Mouse (Mus musculus) hindbrain, embryonic 16.5 days (tissue): Measurements from ENCODE around the gene Ptgdr. TPM values are rescaled to one million over a fixed set of nuclear protein-coding genes. Genes with fewer than 3 reads are reported as not detected.
A peak's percentile ranks its signal among the peaks of the same experiment; 100 is the strongest.
"Not testable (repeated sequence)": the region's sequence is repeated elsewhere in the genome, so short reads cannot be mapped to it uniquely, and the experiment has no call there.

Experiments
- ATAC-seq: fragments of 200-750 bp; cut with Nextera tagmentation; 2 replicates; pipeline ENCODE4 v1.8.0; 2017; ENCODE audit warnings: moderate TSS enrichment, moderate library complexity
- H3K27ac ChIP-seq: fragments of 300-500 bp; sonication (generic); 2 replicates; pipeline ENCODE4 v1.5.1; 2014; ENCODE audit warnings: low read depth, mild to moderate bottlenecking, control low read depth, low read length, moderate library complexity
- H3K27me3 ChIP-seq: fragments of 300-500 bp; sonication (generic); replicated peaks from 2 replicates; pipeline ENCODE4 v1.6.1; 2014; ENCODE audit warnings: low read length; ENCODE audit not compliant: control insufficient read depth, insufficient read depth
- H3K36me3 ChIP-seq: fragments of 300-500 bp; sonication (generic); 2 replicates; pipeline ENCODE4 v1.6.1; 2014; ENCODE audit warnings: mild to moderate bottlenecking, low read length, moderate library complexity, mixed read lengths; ENCODE audit not compliant: control insufficient read depth, insufficient read depth
- H3K4me1 ChIP-seq: fragments of 300-500 bp; sonication (generic); 2 replicates; pipeline ENCODE4 v1.6.1; 2014; ENCODE audit warnings: low read depth, low read length; ENCODE audit not compliant: control insufficient read depth, insufficient read depth
- H3K4me2 ChIP-seq: fragments of 300-500 bp; sonication (generic); 2 replicates; pipeline ENCODE4 v1.6.1; 2014; ENCODE audit warnings: mild to moderate bottlenecking, low read length, control low read depth, moderate library complexity
- H3K4me3 ChIP-seq: fragments of 300-500 bp; sonication (generic); 2 replicates; pipeline ENCODE4 v1.5.1; 2014; ENCODE audit warnings: mild to moderate bottlenecking, low read length, control low read depth, moderate library complexity
- H3K9ac ChIP-seq: fragments of 300-500 bp; sonication (generic); 2 replicates; pipeline ENCODE4 v1.6.1; 2014; ENCODE audit warnings: low read depth, mild to moderate bottlenecking, control low read depth, low read length, moderate library complexity
- H3K9me3 ChIP-seq: fragments of 300-500 bp; sonication (generic); 2 replicates; pipeline ENCODE4 v1.6.1; 2014; ENCODE audit warnings: mild to moderate bottlenecking, low read length, moderate library complexity; ENCODE audit not compliant: control insufficient read depth
- WGBS: fragments of 180-500 bp; shearing (Covaris S2); extraction: QIAGEN DNeasy Blood & Tissue Kit; methylation state at CpG from one replicate; pipeline ENCODE4 v1.1.7; 2014; 5-methylcytosine and 5-hydroxymethylcytosine counted together
- polyA plus RNA-seq: library from polyadenylated mRNA; unstranded; fragments of >200 nt; fragmentation: Nextera tagmentation; extraction: Ambion mirVana; gene quantifications from 2 replicates; pipeline ENCODE4 v1.2.1, GENCODE M21; 2015

Gene Ptgdr
- 0.73 and 0.76 TPM in 2 replicates for polyA plus RNA-seq

DNA sequence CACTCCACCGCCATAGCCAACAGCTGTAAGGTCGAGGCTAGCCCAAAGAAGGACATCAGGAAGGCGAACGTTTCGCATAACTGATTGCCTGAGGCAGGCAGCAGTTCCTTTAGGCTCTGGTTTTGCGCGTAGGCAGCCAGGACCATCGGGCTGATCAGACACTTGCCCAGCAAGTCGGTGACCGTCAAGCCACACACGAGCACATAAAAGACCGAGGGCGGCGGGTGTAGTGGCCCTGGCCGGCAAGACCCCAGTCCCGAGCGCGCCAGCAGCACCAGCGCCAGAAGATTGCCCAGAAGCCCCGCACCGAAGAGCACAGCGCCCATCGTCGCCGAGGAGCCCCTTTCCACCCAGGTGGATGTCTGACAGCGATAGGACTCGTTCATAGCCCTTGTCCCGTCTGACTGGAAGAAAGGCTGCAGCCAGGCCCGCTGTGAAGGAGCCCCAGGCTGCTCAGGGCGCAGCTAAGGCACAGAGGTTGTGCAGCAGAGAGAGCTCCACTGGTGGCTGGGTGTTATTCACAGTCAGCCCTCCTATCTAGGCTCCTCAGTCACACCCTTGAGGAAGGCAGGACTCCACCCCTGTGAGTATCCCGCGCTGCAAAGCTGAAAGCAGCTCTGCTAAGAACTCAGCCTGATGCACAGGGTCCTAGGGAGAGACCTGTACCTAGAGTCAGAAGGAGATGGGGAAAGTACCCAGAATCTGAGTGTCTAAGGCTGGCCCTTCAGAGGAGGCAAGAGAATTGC is at the start of gene Ptgdr:
TSS of gene Ptgdr (minus strand) at position 508 of the 746 bp plus-strand sequence.
- ATAC-seq, result peak; percentile 67
- WGBS, result 2% methylated on average over 32 of the region's 32 CpGs
- Histone ChIP-seq H3K27ac (no peak within 1 kb of the TSS), H3K36me3 (no peaks in the 10 kb centered on the region), H3K4me2 (peak within 1 kb of the TSS; percentile 60), H3K4me3 (peak within 1 kb of the TSS; percentile 41), H3K4me1 (peaks cover 4% of the 10 kb centered on the region; the same call in 1 of the 2 replicates), H3K27me3 (peaks cover 5% of the 10 kb centered on the region), H3K9ac (peak within 1 kb of the TSS; percentile 50), H3K9me3 (no peaks in the 10 kb centered on the region)

DNA sequence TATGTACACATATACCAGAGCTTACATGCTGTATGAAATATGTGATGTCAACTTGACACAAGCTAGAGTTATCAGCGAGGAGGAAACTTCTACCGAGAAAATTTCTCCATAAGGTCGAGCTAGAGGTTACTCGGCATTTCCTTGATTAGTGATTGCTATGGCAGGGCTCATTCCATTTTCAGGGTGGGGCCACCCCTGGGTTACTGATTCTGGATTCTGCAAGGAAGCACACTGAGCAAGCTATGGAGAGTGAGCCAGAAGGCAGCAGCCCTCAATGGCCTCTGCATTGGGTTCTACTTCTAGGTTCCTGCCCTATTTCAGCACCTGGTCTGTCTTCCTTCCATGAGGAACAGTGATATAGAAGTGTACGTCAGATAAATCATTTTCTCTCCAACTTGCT is 48.6 kb upstream of the Ptgdr start:
- no peaks in the 10 kb centered on the region for H3K4me1 ChIP-seq
- no peak overlapping the region for H3K9ac ChIP-seq
- 90% methylated on average over 5 of the region's 5 CpGs for WGBS
- H3K27ac ChIP-seq, result no peak overlapping the region
- H3K36me3 ChIP-seq, result no peaks in the 10 kb centered on the region
- no peak overlapping the region for H3K4me2 ChIP-seq
- ATAC-seq, result no peak
- H3K4me3 ChIP-seq, result no peak overlapping the region
- no peaks in the 10 kb centered on the region for H3K9me3 ChIP-seq
- no peaks in the 10 kb centered on the region for H3K27me3 ChIP-seq

DNA sequence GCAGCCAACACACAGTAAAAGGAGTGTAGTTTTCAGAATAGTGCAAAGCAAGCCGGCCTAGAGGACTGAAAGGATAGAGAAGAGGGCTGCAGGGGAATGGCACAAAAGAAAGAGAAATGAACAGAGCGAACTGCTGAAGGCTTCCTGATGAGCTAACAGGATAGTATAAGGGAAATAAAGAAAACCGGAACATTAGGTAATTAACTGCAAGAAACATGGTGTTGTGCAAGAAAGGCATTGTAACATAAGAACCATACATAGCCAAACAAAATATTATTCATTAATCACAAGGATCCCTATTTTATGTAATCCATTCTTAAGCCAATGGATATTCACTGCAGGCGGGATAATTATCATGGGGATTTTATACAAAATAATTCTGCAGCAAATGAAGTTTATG is 45.0 kb upstream of the Ptgdr start:
- Histone ChIP-seq H3K4me2 (no peak overlapping the region), H3K27me3 (no peaks in the 10 kb centered on the region), H3K4me1 (no peaks in the 10 kb centered on the region), H3K36me3 (no peaks in the 10 kb centered on the region), H3K4me3 (no peak overlapping the region), H3K27ac (no peak overlapping the region), H3K9ac (no peak overlapping the region), H3K9me3 (no peaks in the 10 kb centered on the region)
- no peak for ATAC-seq
- WGBS, result 74% methylated on average over 4 of the region's 4 CpGs

DNA sequence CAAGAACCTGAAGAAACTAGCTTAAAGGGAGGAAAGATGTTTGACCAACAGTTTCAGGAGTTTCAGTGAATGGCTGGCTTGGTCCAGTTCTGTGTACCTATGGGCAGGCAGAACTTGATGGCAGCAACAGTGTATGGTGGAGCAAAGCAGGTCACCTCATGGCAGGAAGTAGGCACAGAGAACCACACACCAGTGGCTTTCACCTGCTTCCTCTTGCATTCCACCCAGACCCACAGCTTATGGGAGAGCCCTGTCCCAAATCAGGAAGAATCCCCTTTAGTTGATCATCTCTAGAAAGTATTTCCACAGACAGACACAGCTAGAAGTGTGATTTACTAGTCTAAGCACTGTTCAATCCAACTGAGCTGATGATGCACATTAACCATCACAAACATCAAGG is 42.6 kb upstream of the Ptgdr start:
- H3K36me3 ChIP-seq, H3K27ac ChIP-seq, H3K4me3 ChIP-seq, ATAC-seq, H3K27me3 ChIP-seq, H3K4me2 ChIP-seq, H3K9ac ChIP-seq, H3K4me1 ChIP-seq, H3K9me3 ChIP-seq: not testable (repeated sequence)

DNA sequence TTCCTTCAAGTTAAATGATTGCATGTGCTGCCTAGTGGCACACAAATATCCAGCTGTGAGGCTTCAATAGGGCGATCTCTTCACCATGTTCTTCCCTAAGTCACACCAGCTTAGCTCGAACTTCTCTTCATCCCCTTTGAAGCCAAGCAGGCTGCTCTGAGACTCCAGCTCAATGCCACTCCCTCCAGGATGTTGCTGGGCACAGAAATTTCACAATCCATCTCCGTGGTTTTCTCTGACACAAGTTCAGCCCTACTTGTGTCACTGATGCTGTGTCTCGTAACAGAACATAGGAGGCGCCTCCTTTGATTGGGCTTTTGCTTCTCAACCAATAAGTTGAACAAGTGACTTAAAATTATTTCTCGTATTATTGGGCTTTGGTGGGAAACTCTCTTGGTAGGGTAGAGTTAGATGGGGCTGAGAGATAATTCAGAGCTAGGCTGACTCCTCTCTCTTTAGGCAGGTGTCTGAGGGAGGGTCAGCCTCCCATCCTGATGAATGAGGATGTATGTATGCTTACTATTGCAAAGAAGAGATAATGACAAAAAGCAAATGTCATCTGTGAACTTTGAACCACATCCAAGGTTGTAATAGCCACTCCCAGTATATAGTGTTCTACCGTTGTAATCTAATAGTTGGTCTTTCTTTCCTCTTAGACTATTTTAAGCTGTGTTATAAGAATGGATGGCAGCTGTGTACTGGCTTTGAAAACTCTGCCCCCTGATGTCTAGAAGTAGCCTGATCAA is 32.4 kb upstream of the Ptgdr start:
- Histone ChIP-seq H3K36me3 (no peaks in the 10 kb centered on the region), H3K9me3 (no peaks in the 10 kb centered on the region), H3K4me2 (no peak overlapping the region), H3K9ac (no peak overlapping the region), H3K4me3 (no peak overlapping the region), H3K4me1 (no peaks in the 10 kb centered on the region), H3K27me3 (no peaks in the 10 kb centered on the region), H3K27ac (no peak overlapping the region)
- no peak for ATAC-seq
- WGBS, result 62% methylated on average over 7 of the region's 7 CpGs

DNA sequence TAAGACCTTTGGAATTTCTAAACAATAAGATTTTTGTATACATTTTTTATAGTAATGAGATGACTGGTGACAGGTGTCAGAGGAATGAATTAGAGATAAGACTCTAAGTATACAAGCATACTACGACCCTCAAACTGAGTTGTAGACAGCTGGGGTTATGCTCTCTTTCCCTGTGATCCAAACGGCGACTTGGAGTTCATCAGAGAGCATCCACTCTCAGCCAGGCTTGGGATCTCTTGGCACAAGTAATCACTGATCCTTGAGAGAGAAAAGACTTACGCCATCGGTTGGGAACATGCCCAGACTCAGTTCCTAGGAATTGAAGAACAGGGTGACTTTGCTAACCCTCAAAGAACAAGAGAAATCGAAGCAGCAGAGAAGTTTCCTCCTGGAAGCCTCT is 10.5 kb upstream of the Ptgdr start:
- Histone ChIP-seq H3K4me3 (no peak overlapping the region), H3K27ac (no peak overlapping the region), H3K9me3 (no peaks in the 10 kb centered on the region), H3K27me3 (no peaks in the 10 kb centered on the region), H3K4me2 (no peak overlapping the region), H3K9ac (no peak overlapping the region), H3K36me3 (no peaks in the 10 kb centered on the region), H3K4me1 (no peaks in the 10 kb centered on the region)
- 80% methylated on average over 6 of the region's 6 CpGs for WGBS
- no peak for ATAC-seq

DNA sequence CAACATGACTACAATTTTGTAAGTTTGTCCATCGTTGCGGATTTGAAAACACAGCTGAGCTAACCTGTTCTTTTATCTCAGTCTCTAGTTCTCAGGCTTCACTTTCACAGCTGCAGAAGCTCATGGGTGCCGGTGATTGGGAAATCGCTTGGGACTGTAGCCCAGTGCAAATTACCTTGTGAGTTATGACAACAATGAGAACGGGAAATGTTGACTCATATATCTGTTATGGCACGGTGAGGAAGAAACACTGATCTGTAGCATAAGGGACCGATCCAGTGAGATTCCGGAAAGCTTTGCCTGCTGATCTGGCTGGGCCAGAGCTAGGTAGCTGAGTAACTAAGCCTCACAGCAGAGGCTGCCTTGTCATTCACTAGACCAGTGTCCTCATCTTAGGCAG is 6.5 kb upstream of the Ptgdr start:
- no peak overlapping the region for H3K4me2 ChIP-seq
- no peaks in the 10 kb centered on the region for H3K9me3 ChIP-seq
- H3K4me1 ChIP-seq, result peaks cover 4% of the 10 kb centered on the region; the same call in 1 of the 2 replicates
- ATAC-seq, result no peak
- 90% methylated on average over 8 of the region's 8 CpGs for WGBS
- no peak overlapping the region for H3K9ac ChIP-seq
- no peak overlapping the region for H3K4me3 ChIP-seq
- no peaks in the 10 kb centered on the region for H3K36me3 ChIP-seq
- no peaks in the 10 kb centered on the region for H3K27me3 ChIP-seq
- no peak overlapping the region for H3K27ac ChIP-seq

DNA sequence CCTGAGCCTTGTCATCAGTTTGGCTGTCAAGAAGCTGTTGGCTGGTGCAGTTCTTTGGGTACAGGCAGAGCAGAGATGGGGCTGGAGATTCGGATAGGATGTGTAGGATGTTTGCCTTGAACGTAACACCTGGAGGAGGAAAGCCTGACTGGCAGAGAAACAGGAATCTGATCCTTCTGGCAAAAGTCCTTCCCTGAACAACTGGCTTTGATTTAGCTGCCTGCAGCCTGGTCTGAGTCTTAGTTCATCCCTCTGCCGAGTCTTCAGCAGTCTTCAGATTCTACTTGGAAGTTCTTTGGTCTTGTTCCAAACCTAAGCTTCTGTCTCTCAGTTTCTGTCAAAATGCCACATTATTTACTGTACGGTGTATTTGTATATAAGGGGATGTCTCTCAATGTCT is 3.9 kb upstream of the Ptgdr start:
- no peak overlapping the region for H3K4me3 ChIP-seq
- peaks cover 4% of the 10 kb centered on the region; the same call in 1 of the 2 replicates for H3K4me1 ChIP-seq
- 56% methylated on average over 4 of the region's 4 CpGs for WGBS
- ATAC-seq, result no peak
- no peaks in the 10 kb centered on the region for H3K9me3 ChIP-seq
- H3K27me3 ChIP-seq, result peaks cover 4% of the 10 kb centered on the region
- H3K36me3 ChIP-seq, result no peaks in the 10 kb centered on the region
- H3K9ac ChIP-seq, result no peak overlapping the region
- no peak overlapping the region for H3K4me2 ChIP-seq
- H3K27ac ChIP-seq, result no peak overlapping the region

DNA sequence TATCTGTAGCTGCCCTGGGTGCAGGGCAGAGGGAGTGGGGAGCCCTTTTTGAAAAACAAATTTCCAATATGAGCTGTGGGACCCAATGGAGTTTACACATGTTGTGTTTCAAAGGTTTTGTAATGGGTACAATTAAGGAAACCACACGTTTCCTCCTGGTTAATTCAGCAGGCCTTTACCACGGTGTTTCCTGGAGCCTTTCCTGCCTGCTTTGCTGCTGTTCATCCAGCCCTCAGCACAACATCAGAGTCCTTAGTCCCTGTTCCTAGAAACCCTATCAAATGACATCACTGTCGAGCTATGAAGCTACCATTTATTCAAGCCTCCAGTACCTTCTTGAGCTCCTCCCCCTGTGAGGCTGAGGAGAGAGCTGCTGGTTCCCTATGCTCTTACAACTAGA is 2.0 kb upstream of the Ptgdr start:
- H3K9ac ChIP-seq, result no peak overlapping the region
- ATAC-seq, result no peak
- 69% methylated on average over 3 of the region's 3 CpGs for WGBS

More for the DNA sequence above, 2.0 kb upstream of the Ptgdr start:
- Histone ChIP-seq H3K4me2 (no peak overlapping the region), H3K4me3 (no peak overlapping the region), H3K4me1 (peaks cover 4% of the 10 kb centered on the region; the same call in 1 of the 2 replicates), H3K9me3 (no peaks in the 10 kb centered on the region), H3K27ac (no peak overlapping the region), H3K36me3 (no peaks in the 10 kb centered on the region), H3K27me3 (peaks cover 5% of the 10 kb centered on the region)
